Mouse (Mus musculus) v-Abl transformed pro-B cells (cell line): ENCODE data around the gene Nop53.

Source experiments
- in situ Hi-C, 2 experiments: fragments of 400-800 bp; cut with MboI; formaldehyde crosslinking; loops; one replicate each; pipeline ENCODE4 v1.15.1; 2025; ENCODE audit not compliant: unreplicated experiment in 2 of 2

Nop53 gene

DNA sequence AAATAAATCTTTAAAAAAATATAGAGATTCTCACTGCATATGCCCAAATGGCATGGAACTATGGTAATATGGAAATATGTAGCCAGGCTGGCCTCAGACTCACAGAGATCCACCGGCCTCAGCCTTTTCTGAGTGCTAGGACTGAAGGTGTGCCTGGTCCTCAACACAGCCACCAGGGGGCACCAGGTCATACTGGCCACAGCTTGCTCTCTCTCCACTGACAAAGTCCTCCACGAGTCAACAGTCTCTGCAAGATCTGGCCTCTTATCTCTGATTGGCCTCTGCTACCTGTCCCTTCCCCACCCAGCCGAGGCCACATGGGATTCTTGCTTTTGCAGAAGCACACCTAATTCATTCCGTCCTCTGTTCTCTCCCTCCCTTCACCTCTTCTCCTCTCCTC, 16.0 kb downstream of the Nop53 start:
- in situ Hi-C loops = loop anchor here (5.0 kb wide), 1 partner anchor 42 kb away; no protein-coding TSS in a partner anchor

DNA sequence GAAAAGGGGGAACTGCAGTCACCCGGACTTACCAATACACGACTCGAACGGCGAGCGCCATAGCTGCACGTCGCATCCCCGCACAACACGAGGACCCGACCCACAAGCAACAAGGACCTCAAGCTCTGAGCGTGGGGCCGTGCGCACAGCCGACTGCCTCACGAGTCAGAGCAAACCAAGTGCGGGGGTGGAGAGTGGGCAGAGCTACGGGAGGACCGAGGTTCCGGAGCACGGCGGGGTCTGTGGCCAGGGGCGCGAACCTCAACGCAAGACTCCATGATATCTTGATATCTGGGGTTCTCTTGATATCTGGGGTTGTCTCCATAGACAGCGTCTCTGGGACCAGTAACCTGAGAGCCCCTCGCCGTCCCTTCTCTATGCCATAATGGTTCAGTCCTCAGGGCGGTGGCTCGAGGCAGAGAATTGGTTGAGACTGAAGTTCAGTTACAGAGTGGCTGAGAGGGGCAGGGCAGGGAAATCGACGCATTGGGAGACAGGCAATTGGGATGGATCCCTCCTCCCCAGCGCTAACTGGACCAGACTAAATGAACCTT, 23.6 kb downstream of the Nop53 start, which contains the start of gene Selenow:
Gene Selenow, minus strand, starts transcription at position 183 of the 554 bp plus-strand sequence.
- in situ Hi-C loops = loop anchor here (25.0 kb wide), 1 partner anchor 1335 kb away; no protein-coding TSS in a partner anchor

DNA sequence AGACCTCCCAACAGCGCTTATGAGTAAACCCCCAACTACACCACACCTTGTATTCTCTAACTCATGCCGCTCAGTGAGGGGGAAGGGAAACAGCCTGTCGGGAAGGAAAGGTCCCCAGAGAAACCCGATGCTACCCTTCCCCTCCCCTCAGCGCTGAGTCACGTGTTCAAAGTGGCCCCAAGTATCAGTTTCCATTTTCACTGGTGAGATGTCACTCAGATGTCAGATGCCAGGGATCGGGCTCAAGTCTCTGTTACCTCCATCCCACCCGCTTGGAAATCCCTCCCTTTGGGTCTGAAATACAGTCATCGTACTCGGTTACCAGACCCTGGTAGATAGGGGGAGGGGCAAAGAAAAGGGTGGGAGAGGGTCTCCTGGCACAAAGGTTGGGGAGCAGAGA, 24.1 kb downstream of the Nop53 start:
- in situ Hi-C loops = loop anchor here (25.0 kb wide), 1 partner anchor 1334 kb away; no protein-coding TSS in a partner anchor

DNA sequence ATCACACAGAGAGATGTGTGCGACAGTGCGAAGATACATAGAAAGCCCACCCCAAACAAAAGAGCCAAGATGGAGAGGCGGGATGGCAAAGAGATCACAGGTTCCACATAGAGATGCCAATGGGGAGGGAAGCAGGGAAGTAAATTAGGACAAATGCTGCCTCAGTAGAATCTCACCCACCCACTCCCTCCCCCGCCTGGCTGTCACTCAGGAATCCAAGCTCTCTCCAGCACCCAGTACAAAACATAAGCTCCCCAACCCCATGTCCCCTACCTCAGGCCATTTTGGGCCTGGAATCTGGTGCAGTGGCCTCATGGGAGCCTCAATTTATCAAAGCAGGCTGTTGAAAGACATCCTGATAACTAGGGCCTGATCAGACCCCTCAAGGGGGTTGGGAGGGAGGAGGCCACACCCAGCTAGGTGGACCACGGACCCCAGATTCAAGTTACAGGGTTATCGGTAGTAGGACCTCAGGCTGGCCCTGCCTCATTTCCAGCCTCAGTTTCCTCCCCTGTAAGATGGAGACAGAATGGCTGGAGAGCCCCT, 25.2 kb downstream of the Nop53 start:
- in situ Hi-C loops = loop anchor here (25.0 kb wide), 1 partner anchor 1333 kb away; no protein-coding TSS in a partner anchor

DNA sequence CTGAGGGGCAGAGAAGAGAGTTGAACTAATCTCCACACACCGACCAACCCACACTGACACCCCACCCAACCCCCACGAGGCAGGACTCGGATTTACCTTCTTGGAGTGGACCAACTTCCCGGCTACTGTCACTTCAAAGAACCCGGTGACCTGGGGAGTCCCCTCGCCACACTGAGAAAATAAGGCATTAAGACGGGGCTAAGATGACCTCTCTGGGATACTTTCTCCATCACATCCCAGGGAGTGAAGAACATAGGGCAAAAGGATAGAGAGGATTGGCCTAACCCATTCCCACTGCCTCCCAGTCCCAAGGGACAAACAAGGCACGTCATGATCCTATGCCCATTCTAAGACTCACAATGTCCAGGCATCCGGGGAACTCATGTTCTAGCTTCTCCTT, 25.9 kb downstream of the Nop53 start:
- in situ Hi-C loops = loop anchor here (25.0 kb wide), 1 partner anchor 1333 kb away; no protein-coding TSS in a partner anchor

DNA sequence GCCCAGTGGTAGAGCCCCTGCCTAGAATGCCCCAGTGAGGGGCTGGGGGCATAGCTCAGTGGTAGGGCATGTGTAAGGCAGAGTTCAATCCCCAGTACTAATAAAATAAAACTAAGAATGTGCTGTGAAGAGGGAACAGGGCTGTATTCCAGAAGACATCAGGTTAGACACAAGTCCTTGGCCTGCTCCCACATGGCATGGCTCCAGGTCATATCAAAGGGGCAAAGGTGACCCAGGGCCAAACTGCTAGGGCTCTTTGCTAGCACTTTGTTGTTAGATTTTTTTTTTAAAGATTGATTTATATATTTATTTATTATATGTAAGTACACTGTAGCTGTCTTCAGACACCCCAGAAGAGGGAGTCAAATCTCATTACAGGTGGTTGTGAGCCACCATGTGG, 27.5 kb downstream of the Nop53 start:
- in situ Hi-C loops = loop anchor here (25.0 kb wide), 1 partner anchor 1331 kb away; no protein-coding TSS in a partner anchor

DNA sequence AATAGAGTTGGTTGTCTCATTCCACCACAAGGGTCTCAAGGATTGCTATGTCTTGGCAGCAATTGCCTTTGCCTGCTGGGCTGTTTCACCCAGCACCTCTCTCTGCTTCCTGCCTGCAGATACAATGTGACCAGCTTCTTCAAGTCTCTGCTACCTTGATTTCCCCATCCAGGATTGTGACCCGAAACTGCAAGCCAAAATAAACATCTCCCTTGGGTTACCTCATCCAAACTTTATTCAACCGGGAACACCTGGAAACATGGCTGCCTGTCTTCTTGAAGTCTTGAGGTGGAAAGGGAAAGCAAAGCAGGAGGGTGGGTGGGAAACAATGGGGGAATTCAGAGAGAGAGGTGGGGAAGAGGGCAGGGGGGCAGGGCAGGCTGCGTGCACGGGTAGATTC, 28.9 kb downstream of the Nop53 start:
- in situ Hi-C loops = loop anchor here (25.0 kb wide), 1 partner anchor 1330 kb away; no protein-coding TSS in a partner anchor

DNA sequence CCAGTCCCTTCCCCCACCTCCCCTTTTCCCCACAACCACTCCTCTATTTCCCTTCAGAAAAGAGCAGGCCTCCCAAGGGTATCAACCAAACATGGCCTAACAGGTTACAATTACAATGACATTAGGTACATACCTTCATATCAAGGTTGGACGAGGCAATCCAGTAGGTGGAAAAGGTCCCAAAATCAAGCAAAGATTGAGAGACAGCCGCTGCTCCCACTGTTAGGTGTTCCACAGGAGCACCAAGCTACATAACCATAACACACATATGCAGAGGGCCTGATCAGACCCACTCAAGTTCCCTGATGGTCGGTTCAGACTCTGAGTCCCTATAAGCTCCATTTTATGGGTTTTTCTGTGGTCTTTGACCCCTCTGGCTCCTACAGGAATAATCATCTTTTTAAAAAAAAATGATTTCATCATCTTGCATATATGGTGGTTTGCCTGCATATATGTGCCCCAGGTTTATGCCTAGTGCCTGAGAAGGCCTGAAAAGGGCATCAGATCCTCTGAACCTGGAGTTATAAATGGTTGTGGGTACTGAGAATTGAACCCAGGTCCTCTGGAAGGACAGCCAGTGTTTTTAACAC, 29.6 kb downstream of the Nop53 start:
- in situ Hi-C loops = loop anchor here (25.0 kb wide), 1 partner anchor 1329 kb away; no protein-coding TSS in a partner anchor

DNA sequence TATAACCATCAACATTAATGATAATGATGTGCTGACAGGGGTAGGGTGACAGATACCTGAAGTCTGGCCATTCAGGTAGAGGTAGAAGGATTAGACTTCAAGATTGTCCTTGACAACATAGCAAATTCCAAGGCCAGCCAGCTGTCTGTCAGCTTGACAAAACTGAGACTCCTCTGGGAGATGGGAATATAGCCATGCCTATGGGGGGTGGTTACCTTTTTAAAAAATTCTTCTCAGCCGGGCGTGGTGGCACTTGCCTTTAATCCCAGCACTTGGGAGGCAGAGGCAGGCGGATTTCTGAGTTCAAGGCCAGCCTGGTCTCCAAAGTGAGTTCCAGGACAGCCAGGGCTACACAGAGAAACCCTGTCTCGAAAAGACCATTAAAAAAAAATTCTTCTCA, 30.2 kb downstream of the Nop53 start:
- in situ Hi-C loops = loop anchor here (25.0 kb wide), 1 partner anchor 1328 kb away; no protein-coding TSS in a partner anchor

DNA sequence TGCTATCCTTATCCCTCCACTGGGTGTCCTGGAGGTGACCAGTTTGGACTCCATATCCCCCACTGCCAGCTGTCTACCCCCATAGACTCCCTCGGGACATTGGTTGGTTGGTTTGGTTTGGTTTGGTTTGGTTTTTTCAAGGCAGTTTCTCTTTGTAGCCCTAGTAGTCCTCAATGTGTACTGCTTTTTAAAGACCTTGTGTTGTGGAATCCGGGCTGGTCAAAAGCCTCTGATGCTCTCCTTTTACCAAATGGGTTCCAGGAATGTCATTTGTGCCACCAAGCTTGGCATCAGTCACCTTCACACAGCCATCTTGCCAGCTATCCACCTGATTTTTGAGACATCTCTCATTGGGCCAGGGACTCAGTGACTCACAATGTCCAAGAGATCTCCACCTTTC, 31.1 kb downstream of the Nop53 start:
- in situ Hi-C loops = loop anchor here (5.0 to 25.0 kb wide), 2 partner anchors 57 to 1327 kb away; no protein-coding TSS in a partner anchor

DNA sequence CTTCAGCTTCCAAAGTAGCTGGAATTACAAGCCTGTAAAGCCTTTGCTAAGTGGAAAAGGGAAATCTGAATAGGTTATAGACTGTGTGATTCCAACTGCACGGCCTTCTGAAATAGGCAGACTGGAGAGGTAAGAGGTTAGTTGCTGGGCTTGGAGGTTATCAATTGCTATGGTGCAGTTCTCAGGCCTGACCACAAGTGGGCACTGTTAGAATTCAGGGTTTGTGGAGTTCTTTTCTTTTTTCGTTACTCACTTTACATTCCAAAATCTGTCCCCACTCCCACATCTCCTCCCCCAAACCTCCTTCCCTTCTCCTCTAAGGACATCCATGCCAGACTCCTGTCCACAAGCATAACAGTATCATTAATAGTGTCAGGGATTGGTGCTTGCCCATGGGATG, 31.6 kb downstream of the Nop53 start:
- in situ Hi-C loops = loop anchor here (5.0 to 25.0 kb wide), 2 partner anchors 57 to 1327 kb away; no protein-coding TSS in a partner anchor

DNA sequence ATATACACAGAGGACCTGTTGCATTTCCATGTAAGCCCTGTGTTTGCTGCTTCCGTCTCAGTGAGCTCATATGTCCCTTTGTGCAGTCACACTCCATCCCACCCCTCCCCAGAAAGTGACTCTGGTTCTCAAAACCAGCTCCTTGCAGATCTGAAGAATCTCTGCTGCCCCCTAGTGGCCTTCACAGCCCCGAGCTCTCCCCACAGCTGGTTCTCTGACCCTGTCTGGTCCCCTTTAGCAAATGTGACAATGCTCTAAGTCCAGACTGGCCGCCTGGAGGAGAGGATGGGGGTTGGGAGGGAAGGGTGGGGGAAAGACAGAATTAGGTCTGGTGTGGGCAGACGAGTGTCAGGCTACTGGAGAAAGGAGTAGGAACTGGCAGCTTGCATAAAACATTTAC, 33.7 kb downstream of the Nop53 start:
- in situ Hi-C loops = loop anchor here (5.0 to 25.0 kb wide), 2 partner anchors 55 to 1325 kb away; no protein-coding TSS in a partner anchor

DNA sequence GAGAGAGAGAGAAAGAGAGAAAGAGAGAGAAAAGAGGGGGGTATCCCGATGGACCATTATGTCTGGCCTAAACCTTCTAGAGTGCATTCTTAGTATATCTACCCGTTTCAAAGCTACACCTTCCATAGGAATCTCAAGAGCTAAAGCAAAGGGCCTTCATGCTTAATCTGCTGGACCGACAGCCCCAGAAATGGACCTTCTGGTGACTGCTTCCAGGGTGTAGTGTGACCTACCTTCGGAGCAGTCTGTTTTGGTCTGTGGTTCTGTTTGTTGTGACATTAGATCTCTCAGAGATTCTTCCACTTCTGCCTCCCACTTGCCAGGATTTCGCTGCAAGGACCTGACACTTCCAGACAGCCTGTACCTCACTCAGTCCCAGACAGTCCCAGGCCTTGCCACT, 35.4 kb downstream of the Nop53 start:
- in situ Hi-C loops = loop anchor here (5.0 to 25.0 kb wide), 2 partner anchors 53 to 1323 kb away; no protein-coding TSS in a partner anchor

DNA sequence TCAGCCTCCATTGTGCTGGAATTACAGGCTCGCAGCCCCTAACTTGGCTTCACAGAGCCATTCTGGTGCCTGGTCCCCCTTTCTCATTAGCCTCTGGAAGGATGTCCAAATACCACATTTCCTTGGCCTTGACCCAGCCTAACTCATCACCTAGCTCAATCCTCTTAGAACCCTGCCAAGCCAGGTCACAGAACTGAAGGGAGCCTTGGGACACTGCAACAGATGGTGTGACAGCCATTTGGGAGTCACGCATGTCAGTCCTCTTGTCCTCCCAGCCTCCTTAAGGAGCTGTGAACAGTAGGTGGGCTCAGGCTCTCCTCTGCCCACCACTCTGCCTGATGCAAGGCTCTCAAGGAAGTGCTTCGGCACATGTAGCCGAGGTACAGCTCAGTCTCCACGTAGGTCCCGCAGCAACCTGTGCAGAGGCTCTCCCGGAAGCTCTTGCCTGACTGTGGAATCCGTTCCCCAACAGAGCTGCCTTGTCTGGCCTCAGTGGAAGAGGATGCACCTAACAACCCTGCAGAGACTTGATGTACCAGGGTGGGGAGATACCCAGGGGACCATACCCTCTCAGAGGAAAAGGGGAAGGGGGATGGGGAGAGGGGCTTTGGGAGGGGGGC, 37.8 kb downstream of the Nop53 start:
- in situ Hi-C loops = loop anchor here (25.0 kb wide), 1 partner anchor 1321 kb away; no protein-coding TSS in a partner anchor

DNA sequence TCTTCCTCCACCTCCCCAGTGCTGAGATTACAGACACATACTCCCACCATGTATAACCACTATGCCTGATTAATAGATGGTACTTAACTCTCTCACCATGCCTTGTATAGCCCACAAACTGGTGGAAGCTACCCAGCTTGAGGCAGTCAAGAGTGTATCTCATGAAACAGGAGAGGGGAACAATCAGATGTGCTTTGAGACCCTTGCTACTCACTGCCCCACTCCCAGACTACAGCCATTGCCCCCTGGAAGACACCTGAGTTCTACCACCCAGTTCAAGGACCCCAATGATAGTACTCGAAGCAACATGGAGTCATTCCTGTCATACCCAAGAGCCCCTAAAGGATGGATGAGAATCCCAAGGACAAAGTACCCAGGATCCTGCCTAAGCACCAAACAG, 39.3 kb downstream of the Nop53 start:
- in situ Hi-C loops = loop anchor here (25.0 kb wide), 1 partner anchor 1319 kb away; no protein-coding TSS in a partner anchor

DNA sequence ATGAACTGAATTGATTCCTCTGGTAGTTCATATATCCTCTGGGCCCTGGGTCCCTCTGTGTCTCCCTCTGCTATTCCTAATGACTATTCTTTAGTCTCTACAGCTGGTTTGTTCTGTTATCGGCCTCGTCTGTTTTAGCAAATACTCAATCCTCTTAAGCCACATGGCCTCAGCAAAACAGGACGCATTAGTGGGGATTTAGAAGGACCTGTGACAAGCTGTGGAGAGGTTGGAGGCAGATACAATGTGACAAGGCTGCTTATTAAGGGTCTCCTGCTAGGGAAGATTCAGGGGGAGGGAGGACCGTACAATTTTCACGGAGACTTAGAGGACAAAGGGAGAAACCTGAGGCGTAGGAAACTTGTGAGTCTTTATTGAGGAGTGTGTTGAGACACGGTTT, 40.0 kb downstream of the Nop53 start:
- in situ Hi-C loops = loop anchor here (25.0 kb wide), 1 partner anchor 1319 kb away; no protein-coding TSS in a partner anchor

DNA sequence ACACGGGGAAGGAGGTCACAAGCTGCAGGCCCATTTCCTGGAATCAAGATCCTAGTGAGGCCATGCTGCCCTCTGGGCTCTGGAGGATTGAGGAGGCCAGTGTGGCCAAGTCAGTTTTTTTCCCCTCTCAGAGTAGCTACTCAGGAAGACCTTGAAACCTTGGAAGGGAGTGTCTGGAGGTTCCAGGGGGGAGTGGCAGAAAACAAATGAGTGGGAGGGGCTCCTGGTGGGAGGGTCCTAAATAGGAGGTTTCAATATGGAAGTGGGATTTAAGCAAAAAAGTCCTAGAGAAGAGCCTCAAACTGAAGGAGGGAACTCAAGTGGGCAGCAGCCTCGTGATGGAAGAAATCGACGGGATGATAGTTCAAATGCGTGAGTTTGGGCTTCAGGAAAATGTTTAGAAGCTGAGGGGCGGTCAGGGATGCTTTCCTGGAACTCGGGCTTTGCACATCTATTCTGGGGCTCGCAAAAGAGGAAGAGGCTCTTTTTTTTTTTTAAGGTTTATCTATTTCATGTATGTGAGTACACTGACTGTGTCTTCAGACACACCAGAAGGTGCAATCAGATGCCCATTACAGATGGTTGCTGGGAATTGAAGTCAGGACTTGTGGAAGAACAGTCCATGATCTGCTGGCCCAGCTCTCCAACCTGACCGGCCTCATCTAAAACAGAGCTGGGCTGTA, 44.4 kb downstream of the Nop53 start:
- in situ Hi-C loops = loop anchor here (25.0 kb wide), 1 partner anchor 1314 kb away; no protein-coding TSS in a partner anchor

DNA sequence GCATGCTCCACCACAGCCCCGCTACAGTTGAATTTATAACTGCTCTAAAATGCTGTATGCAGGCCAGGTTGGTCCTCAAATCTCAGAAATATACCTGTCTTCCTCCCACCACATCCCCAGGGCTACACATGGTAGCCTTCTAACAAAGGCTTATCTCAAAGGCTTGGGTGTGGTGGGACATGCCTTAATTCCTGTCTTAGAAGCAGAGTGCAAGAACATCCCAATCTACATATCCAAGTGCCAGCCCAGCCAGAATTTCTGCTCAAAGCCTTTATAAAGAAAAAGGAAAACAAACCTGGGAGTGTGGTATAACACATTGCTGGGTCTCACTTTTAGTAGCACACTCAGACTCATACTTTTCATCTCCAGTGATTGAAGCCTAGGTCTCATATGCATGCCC, 51.6 kb downstream of the Nop53 start:
- in situ Hi-C loops = no loop called here
